Mouse (Mus musculus) embryonic fibroblast, embryonic 13.5 days (primary cell): Measurements from ENCODE around the gene Zfp945.

ENCODE experiments used
- CTCF ChIP-seq: IDR thresholded peaks from 2 replicates; pipeline ENCODE4 v1.5.1; 2011; ENCODE audit warnings: mild to moderate bottlenecking, control low read depth, low read length, moderate library complexity, borderline replicate concordance; ENCODE audit not compliant: insufficient read depth
- POLR2A ChIP-seq: IDR thresholded peaks from 2 replicates; pipeline ENCODE4 v1.6.1; 2011; ENCODE audit warnings: low read depth, mild to moderate bottlenecking, control low read depth, low read length, moderate library complexity

DNA sequence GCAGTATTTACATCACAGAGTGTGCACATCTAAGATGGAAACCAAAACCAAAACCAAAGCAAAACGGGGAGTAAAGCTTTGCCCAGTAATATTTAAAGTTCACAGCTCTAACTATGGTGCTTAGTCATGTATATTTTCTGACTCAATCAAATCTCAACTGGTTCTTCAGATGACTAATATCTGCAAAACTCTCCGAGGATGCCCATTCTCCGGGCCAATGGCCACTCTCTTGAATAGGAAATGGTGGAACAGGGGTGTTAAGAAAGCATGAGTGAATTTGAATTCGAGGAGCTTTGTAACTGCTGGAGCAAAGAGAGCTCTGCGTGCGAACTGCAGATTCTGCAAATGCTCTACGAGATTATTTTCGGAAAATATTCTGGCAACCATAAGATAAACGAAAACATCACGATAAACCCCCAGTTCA is 501 bp downstream of the Zfp945 start:
- TF ChIP-seq CTCF (no peak), POLR2A (no peak)
